Mouse (Mus musculus): ENCODE data around the gene Tmtc1. TPM values are rescaled to one million over a fixed set of nuclear protein-coding genes. Genes with fewer than 3 reads are reported as not detected.

Gene Tmtc1
- total RNA-seq, 2 experiments from 2014 or later, result 36.8 to 40.8 TPM

DNA sequence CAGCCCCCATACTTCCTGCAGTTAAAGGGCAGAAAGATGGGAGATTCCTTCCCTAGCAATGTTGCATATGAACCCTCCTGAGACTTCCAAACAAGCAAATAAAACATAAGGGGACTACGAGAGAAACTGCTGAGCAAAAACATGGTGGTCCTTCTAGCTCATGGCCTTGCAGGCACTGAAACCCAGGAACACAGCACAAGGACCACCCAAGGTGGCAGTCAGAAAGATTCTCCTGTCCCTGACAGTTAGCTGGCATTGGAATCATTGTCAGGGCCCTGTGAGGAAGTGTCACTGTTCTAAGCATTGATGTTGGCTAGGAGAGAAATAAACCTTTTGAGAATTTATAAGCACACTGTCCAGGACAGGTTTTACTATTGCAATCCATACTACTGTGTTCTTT lies 56.2 kb downstream of the Tmtc1 start:
- intact Hi-C loops (cut with DNase I), result no loop called here
- DNase-seq (ENCODE audit: extremely low spot score in 1 of 2, low spot score in 2 of 2), result no peak

DNA sequence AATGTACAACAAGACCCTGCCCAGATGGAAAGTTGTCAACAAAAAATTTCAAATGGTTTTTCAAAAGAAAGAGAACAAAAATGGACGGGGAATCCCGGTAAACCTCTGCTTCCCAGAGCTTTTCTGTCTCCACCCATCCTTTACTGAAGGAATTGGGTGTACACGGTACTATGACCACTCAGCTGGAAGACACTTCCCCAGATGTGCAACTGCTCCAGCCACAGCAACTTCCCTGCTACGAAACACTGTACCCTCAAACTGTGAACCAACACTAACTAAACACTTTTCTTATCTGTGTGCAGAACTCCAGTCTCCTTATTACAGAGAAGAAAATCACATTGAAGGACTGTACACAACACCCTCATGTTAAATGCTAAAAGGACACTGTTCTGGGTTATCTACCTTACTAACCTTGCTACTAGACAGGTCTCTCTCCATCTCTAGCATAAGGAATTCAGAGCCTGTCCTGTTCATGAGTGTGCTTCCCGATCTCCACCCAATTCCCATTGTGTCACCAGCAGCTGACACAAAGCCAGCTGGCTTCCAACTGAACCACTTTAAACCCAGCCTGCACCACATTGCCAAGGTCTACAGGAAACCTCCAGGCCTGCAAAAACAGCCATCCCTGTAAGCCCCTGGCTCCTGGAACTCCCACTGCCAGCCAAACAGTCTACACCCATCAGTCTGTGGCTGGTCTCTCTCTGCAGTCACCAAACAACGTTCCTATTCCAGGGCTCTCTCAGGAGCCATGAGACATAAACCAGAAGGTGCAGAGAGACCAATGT lies 59.9 kb downstream of the Tmtc1 start:
- DNase-seq (ENCODE audit: extremely low spot score in 1 of 2, low spot score in 2 of 2), result peak in 1 of 2 experiments; percentile 78
- intact Hi-C loops (cut with DNase I), result no loop called here

DNA sequence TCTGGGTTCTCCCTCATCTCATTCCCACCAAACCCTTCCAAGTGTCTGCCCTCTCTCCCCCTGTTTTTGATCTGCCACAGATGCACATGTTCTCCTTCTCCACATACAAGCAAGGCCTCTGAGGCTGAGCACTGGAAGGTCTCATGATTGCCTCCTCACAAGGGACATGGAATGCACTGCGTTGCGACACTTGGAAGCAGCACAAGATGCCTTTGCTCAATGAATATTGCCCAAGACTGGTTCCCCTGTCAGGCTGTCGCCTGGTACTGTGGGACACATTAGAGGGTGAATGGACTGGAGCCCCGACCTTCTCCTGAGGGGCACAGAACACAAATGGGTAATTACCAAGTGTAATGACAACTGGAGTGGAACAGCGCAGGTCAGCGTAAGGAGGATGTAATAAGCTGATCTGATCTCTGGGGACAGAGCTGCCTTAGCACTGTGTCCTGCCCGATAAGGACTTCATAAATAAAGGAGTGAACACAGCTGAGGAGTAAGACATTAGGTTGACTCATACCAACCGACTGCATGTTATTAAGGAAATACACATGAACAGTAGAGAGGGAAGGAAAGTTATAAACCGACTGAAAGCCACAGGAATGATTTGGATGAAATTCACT lies 62.9 kb downstream of the Tmtc1 start:
- DNase-seq (ENCODE audit: extremely low spot score in 1 of 2, low spot score in 2 of 2), result no peak
- intact Hi-C loops (cut with DNase I), result no loop called here

DNA sequence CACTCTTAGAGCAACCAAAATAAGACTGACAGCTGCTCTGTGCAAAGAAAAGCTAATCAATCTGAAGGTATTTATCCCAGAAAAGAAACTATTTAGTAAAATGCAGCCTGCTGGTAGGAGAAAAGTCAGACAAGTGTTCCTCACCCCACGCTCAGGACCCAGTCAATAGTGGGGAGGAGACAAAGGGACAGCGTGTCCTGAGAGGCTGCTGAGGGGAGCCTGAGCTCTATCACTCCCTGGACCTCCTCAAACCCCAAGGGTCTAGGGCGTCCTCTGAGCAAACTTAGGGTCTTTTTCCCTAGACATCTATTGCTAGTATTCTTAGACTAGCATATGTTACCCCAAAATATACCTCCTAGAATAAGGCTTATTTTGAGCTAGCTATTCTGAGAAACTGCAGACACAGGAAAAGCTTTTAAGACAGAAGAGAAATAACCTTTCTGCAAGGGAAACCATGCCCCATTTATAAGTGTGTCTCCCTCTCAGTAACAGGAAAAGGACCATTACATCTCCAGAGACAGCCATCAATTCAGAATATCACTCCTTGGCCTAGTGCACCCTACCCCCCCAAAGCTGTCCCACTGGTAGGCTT lies 68.5 kb downstream of the Tmtc1 start:
- DNase-seq (ENCODE audit: extremely low spot score in 1 of 2, low spot score in 2 of 2), result no peak
- intact Hi-C loops (cut with DNase I), result no loop called here

DNA sequence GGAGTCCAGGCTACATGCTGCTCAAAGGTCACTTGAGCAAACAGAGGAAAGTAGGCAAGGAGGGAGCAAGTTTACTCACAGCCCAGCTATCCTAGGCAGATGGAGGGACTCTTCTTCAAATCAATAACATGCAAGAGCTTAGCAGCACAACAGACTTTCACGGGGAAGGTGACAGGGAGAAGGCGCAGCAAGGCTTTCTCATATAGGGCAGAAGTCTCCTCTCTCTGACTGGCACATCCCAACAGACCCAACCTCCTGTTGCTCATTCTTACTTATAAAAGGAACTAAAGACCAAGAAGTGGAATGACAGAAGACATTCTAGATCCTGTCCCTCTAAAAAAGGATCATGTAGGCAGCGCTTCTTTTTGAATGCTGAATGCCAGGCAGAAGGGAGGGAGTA lies 69.2 kb downstream of the Tmtc1 start:
- DNase-seq (ENCODE audit: extremely low spot score in 1 of 2, low spot score in 2 of 2), result no peak
- intact Hi-C loops (cut with DNase I), result no loop called here

DNA sequence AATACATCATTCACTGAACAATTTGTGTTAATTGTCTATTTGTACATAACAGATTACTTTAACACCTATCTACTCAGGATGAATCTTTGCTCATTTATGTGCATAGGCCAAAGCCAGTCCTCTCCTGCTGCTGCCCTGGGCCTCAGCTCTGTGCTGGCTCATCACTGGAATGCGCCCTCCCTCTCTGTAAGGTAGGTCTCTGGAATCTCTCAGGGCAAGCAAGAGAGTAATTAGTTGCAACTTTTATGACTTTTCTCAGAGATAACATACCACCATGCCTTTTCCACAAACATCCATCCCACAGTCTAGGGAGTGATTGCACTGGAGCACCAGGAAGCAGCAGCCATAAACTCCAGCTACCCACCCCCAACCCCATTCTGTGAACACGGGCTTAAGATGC lies 70.7 kb downstream of the Tmtc1 start:
- intact Hi-C loops (cut with DNase I), result no loop called here
- no peak for DNase-seq (ENCODE audit: extremely low spot score in 1 of 2, low spot score in 2 of 2)

DNA sequence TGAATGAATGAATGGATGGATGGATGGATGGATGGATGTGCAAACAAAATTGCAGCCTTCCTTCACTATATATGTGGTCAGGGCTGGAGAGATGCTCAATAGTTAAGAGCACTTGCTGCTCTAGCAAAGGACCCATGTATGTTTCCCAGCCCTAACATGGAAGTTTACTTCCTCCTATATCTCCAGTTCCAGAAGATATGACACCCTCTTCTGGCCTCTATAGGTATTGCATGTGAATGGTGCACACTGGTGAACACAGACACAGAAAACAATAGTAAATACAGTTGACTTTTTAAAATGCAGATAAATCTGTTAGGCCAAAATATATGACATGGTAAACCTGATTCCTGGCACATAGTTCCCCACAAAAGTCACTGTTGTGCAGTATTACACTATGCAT lies 73.0 kb downstream of the Tmtc1 start:
- intact Hi-C loops (cut with DNase I), result no loop called here
- no peak for DNase-seq (ENCODE audit: extremely low spot score in 1 of 2, low spot score in 2 of 2)

DNA sequence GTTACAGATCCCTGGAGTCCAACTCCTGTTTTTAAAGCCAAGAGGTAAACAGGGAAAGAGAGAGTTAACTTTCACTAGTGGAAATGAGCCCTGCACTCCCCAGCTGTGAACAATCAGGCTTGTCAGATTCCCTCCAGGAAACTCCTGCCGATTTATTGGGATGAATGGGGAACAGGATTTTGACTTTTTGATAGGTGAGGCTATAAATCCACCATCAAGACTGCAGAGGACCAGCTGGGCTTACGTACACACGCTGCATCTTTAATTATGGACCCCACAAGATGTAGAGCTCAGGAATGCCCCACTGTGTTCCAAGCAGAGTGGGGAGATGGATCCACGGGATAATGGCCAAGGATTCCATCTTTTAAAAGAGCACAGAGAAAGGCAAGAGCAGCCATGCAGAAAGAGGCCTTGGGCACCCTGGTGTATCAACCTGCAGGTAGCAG lies 77.1 kb downstream of the Tmtc1 start:
- intact Hi-C loops (cut with DNase I), result no loop called here
- DNase-seq (ENCODE audit: extremely low spot score in 1 of 2, low spot score in 2 of 2), result no peak

DNA sequence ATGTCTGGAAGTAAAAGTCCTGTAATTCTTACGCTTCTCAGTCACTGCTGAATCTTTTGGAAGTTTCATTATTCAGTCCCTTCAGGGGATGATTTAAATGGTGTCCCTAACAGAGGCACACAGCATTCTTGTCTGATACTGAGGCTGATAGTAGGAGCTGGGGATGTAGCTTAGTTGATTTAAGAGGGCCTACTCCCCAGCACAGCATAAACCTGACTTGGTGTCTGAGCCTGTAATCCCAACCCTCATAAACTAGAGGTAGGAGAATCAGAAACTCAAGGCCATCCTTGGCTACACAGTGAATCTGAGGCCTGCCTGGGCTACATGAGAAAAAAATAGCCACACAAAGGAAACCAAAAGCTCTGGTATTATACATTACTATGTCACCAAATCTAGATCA lies 77.6 kb downstream of the Tmtc1 start:
- intact Hi-C loops (cut with DNase I), result no loop called here
- DNase-seq (ENCODE audit: extremely low spot score in 1 of 2, low spot score in 2 of 2), result no peak

DNA sequence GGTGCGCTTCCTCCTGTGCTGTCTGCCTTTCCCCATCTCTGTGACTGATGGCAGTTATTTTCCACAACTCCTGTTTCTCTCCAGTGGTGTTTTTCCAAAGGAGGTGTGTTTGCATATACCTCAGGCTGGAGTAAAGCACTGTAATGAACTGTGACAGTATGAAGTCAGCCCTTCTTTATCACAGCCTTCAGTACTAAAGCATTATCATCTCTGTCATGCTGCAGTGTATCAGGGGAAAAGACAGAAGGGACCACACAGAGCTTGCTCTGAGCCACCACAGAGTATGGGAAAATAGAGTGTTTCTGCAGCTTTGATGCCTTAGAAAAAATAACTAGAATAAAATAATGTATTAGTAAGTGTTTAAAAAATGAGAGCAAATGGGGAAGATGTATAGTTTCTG lies 81.0 kb downstream of the Tmtc1 start:
- intact Hi-C loops (cut with DNase I), result no loop called here
- DNase-seq (ENCODE audit: extremely low spot score in 1 of 2, low spot score in 2 of 2), result no peak

DNA sequence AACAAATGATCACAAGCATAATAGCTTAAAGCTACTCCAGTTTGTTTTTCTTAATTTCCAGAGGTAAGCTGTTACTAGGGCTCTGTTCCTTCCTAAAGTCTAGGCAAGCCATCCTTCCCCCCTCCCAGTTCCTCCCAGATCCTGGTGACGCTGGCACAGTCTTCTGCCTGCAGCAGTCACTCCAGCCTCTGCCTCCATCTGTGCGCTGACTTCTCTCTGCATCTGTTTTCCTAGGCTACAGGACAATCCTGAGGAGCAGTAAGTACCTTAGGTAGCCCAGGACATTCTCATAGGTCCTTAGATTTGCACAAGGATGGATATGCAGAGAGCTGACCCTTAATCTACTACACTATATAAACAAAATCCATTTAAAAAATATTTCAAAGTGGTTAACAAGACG lies 81.7 kb downstream of the Tmtc1 start:
- peak in 1 of 2 experiments; percentile 32 for DNase-seq (ENCODE audit: extremely low spot score in 1 of 2, low spot score in 2 of 2)
- intact Hi-C loops (cut with DNase I), result no loop called here

DNA sequence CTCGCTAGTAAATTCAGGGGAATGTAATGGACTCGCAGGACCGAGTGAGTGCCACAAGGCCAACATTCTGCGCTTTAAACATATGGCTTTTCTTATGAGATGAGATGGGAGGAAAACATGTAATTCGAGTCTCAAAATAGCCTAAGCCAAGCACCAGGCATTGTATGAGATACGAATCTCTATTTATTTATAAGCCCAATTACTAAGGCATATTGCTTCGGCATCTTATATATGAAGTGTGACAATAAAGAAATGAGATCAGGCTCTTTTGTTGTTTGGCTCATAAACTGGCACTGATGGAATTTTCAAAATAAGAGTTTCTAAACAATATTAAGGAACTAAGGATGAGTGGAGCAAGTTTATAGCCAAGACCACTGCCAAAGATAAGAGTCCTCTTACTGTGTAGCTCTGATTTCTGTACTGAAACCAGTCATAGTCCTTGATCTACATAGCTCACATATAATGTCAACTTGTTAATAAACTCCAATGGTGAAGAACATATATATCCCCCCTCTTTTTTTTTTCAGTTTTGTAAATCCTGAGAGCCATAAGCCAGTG lies 84.8 kb downstream of the Tmtc1 start:
- no peak for DNase-seq (ENCODE audit: extremely low spot score in 1 of 2, low spot score in 2 of 2)
- intact Hi-C loops (cut with DNase I), result no loop called here

DNA sequence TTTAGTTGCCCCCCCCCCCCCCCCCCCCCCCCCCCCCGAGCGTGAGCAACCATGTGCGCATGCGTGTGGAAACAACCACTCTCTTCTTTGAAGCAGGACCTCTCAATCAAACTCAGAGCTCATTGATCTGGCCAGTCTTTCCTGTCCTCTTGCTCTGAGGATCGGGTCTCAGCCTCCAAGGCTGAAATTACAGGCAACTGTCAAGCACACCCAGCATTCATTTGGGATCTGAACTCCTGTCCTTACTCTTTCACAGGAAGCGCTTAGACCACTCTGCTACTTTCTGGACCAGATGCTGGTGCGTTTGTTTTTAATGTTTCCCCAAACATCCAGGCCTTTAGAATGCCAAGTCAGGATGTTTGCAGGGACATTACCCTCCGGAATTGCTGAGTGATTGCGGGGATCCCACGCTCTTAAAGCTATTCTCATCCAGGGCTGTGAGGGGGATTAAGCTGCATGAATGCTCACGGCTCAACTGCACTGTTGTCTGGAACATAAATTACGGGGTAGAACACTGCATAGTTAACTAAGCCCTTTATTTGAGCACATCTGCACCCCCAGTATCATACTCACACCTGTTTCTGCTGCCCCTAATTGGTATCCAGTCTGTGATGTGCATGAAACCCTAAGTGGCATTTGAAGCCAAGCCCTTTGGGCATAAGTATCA lies 85.5 kb downstream of the Tmtc1 start:
- intact Hi-C loops (cut with DNase I), result no loop called here
- no peak for DNase-seq (ENCODE audit: extremely low spot score in 1 of 2, low spot score in 2 of 2)

DNA sequence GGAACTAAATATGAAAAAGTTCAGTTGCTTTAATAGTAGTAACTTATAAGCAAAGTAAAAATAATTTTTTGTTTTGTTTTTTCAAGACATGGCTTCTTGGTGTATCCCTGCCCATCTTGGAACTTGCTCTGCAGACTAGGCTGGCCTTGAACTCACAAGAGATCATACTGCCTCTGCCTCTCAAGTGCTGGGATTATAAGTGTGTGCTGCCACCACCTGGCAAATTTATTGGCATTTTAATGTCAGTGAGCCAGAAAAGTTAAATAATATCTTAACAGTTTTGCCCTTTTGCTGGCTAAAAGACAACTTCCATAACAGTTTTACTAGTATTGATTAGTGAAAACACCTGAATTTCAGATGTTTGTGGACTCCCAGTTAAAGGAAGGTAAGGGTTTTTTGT lies 88.0 kb downstream of the Tmtc1 start:
- intact Hi-C loops (cut with DNase I), result no loop called here
- no peak for DNase-seq (ENCODE audit: extremely low spot score in 1 of 2, low spot score in 2 of 2)

DNA sequence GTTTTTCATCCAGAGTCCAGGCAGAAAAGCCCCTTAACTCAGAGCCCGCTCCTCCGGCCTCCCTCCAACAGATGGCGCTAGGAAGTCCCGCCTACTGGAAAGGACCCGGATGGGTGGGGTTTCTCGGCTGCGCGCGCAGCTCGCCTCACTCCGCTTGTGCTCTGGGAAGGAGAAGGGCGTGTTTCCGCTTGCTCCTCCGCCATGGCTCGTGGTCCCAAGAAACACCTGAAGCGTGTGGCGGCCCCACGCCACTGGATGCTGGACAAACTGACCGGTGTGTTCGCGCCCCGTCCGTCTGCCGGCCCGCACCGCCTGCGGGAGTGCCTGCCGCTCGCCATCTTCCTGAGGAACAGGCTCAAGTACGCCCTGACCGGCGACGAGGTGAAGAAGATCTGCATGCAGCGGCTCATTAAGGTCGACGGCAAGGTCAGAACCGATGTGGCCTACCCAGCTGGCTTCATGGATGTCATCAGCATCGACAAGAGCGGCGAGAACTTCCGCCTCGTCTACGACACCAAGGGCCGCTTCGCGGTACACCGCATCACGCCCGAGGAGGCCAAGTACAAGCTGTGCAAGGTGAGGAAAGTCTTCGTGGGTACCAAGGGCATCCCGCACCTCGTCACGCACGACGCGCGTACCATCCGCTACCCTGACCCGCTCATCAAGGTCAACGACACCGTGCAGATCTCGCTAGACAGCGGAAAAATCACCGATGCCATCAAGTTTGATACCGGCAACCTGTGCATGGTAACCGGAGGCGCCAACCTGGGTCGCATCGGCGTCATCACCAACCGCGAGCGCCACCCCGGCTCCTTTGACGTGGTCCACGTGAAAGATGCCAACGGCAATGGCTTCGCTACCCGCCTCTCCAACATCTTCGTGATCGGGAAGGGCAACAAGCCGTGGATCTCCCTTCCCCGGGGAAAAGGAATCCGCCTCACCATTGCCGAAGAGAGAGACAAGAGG lies 89.4 kb downstream of the Tmtc1 start:
- DNase-seq (ENCODE audit: extremely low spot score in 1 of 2, low spot score in 2 of 2), result peak in 1 of 2 experiments; percentile 83
- intact Hi-C loops (cut with DNase I), result no loop called here

DNA sequence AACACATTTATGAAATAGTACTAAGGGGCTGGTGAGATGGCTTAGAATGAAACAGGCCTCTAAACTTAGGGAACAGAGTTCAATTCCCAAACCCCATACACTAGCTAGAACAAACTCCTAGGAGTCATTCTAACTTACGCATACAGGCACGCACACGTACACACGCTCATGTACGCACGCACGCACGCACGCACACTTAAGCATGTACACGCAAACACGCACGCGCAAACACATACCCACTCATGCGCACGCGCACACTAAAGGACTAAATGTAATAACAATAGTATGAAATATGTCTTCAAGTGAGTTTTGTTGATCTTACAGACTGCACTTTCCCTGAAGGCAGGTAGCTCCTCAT lies 90.1 kb downstream of the Tmtc1 start:
- intact Hi-C loops (cut with DNase I), result no loop called here
- DNase-seq (ENCODE audit: extremely low spot score in 1 of 2, low spot score in 2 of 2), result no peak

DNA sequence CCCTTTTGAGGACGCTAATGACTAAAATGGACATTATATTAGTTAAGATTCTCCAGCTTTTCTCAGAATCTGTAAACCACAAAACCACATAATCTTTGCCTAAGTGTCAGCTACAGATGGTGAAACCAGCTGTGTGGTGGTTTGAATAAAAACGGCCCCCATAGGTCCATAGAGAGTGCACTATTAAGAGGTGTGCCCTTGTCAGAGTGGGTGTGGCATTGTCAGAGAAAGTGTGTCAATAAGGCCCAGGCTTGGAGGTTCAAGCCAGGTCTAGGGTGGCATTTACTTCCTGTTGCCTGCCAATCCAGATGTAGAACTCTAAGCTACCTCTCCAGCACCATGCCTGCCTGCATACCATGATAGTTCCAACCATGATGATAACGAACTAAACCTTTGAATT lies 99.2 kb downstream of the Tmtc1 start:
- intact Hi-C loops (cut with DNase I), result no loop called here
- DNase-seq (ENCODE audit: extremely low spot score in 1 of 2, low spot score in 2 of 2), result no peak

DNA sequence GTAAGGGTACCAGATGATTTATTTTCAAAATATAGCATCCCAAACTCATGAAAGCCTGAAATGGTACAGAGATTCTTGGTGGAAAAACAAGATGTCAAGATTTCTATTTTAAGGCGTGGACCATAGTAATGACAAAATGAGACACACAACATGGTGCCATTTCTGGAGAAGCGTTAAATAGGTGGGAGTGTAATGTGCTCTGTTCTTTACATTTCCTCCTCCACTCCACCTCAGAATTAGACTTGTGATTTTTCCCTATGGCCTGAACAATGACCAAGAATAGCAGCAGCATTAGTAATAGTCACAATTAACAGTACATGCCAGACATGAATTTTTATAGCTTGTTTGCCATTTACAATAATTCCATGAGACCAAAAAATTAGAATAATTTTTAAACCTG lies 102.0 kb downstream of the Tmtc1 start:
- intact Hi-C loops (cut with DNase I), result no loop called here
- DNase-seq (ENCODE audit: extremely low spot score in 1 of 2, low spot score in 2 of 2), result no peak

DNA sequence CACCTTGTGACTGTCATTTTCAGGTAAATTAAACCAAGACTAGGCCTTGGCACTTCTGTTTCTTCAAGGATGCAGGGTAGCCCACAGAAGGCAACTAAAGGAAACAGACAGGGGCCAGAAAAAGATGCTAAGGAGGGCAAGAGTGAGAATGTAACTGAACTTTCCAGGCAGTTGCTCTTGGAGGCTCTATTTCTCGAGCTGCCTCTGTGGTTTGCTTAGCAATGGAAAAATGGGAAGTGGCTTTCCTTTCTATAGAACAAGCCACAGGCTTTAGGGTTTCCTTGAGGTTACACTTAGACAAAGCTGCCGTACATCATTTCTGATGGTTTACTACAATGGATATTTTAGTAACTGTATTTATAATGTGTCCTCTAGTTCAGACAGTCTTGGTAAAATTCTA lies 102.4 kb downstream of the Tmtc1 start:
- intact Hi-C loops (cut with DNase I), result no loop called here
- no peak for DNase-seq (ENCODE audit: extremely low spot score in 1 of 2, low spot score in 2 of 2)
